Mouse (Mus musculus) left cerebral cortex, adult 9 months (tissue): ENCODE measurements around the gene Med14.

Experiments
- DNase-seq, 2 experiments: peaks; one replicate each; pipeline ENCODE4 v3.0.0; 2022; ENCODE audit warnings: low spot score in 2 of 2

Gene Med14

GRCm38 (mm10) chrX:12673054-12673775 is 88.7 kb downstream of the Med14 start, which contains the start of gene 1810030O07Rik:
Gene 1810030O07Rik (minus strand): TSS chrX:12673668.
- DNase-seq: peak; percentile 87 to 93

- DNase-seq: no peak
Measured at GRCm38 (mm10) chrX:12653879-12654278, 108.0 kb downstream of the Med14 start.

- no peak for DNase-seq
Measured at GRCm38 (mm10) chrX:12651906-12652305, 110.0 kb downstream of the Med14 start.

- DNase-seq: peak; percentile 5 to 26
Measured at GRCm38 (mm10) chrX:12645531-12646304, 116.2 kb downstream of the Med14 start.

- DNase-seq: no peak
Measured at GRCm38 (mm10) chrX:12644976-12645375, 116.9 kb downstream of the Med14 start.
